Mouse (Mus musculus): ENCODE data around the gene Cdc20b.

Gene Cdc20b

DNA sequence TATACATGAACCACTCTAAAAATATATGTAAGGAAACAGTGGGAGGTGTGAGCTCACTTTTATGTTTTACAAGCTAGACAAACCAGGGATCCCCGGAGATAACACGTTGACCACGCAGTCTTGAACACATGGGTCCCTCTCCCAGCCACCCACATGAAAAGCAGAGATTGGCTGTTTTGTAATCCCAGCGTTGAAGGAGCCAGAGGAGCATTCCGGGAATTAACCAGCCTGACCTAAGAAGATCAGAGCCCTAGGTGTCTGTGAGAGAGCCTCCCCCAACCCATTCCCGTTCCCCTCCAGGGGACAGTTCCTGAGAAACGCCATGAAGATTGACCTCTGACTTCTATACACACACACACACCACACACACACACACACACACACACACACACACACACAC lies 3.6 kb upstream of the Cdc20b start:
- no peak for DNase-seq (ENCODE audit: low spot score in 2 of 2)

DNA sequence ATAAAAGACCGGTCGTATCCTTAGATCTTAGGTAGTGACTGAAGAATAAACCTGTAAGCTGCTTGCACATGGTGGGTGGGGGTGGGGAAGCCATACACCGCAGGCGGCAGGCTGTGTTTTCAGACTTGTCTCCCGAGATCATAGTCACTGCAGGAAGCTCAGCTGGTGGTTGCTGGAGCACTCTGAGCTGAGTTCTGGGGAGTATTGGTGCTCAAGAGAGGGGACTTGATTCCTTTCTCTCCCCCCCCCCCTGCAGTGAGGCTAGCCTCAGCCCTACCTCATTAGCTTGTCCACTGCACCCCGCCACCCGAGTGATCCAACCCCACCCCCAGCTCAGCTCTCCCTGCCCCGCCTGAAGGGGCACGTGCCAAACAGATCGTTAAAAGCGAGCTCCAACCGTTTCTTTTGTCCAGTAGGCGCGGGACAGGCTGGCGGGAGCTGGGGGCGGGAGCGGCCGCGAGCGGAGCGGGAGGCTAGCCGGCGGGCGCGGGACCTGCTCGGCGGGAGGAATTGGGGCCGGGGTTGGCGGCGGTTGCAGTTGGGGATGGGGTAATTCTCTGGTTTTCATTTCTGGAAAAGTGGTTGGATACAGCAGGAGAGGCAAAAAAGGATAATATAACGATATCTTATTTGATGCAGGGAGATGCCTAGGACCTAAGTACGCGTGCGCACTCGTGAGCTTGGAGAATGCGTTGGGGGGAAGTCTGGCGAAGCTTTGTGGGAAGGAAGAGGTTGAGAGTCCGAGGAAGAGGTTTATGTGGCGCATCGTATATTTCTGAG lies 2.9 kb upstream of the Cdc20b start:
- DNase-seq (ENCODE audit: low spot score in 2 of 2): no peak

DNA sequence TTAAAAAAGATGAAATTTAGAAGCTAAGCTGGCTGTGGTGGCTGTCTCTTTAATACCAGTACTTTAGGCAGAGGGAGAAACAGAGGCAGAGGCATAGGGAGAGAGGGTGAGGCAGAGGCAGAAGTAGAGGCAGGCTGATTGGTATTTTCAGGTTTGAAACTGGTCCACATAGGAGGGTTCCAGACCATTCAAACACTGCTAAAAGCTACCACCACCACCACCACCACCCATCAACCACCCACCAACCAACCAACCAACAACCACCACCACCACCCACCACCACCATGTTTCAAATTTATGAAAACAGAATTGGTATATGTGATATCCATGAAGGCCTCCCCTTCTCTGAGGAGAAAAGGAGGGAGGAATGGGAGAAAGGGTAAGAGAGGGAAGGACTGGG lies 2.1 kb upstream of the Cdc20b start:
- DNase-seq (ENCODE audit: low spot score in 2 of 2): no peak

DNA sequence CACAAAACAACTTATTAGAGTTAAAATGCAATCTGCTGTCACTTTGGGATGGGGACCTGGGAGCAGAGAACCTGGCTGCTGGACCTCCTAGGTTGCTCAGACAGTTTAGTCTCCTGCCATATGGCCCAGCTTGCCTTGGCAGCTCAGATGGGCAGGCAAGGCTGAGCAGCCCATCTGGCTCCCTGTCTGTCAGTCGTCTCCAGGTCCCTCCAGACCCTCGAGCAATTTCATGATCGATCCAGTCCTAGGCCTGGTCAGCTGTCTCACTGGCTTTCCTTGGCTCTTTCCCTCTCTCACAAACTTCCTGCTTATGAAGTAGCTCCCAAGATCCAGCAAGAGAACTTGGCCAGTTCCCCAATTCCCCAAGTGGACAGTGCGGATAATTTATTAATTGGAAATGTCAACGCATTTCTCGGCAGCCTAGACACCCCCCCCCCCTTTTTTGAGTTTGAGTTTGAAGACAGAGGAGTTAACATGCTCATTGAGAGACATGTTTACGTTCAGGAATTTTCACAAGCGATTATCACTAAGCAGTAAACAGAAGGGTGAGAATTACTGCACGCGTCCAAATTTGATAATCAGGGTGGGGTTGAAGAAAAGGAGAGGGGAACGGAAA lies 532 bp upstream of the Cdc20b start:
- DNase-seq (ENCODE audit: low spot score in 2 of 2): no peak

DNA sequence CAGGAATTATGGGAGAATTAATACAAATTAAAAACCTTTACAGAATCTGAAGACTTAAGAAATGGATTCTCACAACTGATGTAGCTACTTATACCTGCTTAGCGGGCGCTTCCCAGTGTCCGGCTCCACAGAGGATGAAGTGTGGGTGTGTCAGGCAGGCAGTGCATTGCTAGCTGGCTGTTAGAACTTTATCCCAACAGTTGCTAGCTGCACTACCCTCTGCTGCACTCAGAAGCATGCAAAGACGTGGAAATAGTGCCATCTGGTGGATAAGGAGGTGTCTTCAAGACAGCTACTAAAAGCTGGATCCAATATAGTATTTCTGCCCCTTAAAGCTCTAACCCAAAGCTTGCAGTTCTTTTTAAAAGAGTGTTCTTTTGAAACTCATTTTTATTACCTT lies 941 bp downstream of the Cdc20b start:
- peak; percentile 71 to 73 for DNase-seq (ENCODE audit: low spot score in 2 of 2)

DNA sequence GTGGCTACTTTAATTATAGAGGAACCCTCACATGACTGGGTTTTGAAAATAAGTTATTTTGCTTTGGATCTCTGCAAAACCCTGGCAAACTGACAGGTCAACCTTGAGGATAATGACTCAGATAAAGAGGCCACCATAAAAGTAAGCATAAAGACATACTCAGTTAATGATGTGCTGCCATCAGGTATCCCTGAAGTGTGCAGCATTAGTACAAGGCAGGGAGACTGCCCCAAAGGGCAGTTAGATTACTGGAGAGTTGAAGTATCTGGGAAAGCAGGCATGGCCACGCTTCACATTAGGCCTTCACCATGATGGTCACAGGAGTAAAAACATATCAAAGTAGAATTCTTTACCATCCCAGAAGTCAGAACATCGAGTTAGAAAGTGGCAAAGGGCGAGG lies 10.0 kb downstream of the Cdc20b start:
- DNase-seq (ENCODE audit: low spot score in 2 of 2): no peak

DNA sequence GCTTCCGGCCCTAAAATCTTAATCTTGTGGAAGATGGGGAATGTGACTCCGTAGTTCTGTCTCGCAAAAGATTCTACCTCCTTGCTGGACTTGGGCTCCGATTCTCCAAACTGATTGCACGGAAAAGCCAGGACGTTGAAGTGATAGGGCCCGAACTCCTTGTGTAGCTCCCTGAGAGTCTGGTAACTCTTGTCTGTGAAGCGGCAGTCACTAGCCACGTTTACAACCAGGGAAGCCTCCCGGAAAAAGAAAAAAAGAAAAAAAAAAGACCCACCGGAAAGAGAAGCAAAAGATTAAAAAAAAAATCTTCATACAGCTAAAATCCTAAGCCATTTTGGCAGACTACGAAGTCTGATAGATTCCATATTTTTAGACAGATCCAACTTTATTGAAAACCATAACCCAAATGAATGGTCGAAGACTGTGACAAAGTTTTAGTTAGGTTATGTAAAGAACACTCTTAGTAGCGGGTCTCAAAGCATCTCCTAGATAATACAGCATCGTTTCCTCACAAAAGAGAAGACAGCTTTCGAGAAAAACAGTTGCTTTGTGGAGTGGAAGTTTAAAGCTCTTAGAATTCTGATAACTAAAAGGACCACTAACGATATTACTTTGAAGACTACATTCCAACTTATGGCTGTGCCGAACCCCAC lies 10.7 kb downstream of the Cdc20b start:
- DNase-seq (ENCODE audit: low spot score in 2 of 2): no peak

DNA sequence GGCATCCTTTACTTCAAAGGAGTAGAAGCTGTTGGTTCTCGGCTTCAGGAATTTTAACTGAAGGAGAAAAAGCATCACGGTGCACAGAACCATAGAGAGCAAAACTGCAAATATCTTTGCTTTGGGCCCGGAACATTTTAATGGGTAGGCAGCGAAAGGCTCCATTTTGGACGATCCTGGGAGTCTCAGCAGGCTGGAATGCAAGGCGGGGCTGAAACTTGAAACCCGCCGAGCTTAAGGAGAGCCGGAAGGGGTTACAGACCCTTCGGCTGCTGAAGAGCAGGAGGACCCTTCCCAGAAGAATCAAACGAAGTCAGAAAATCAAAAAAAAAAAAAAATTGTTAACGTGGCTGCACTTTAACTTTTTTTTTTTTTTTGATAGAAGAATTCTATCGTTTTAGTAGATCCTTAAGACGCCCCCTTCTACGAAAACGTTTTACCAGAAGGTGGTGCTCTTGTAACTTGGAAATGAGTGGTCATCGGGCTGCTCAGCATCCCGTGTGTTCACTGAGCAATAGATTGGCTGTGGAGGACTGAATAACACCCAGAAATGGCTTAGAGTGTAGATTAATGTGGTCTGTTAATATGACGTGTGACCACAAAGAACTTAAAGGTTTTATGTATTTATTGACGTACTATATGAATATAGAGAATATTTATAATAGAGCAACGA lies 11.4 kb downstream of the Cdc20b start, which contains the start of gene Gpx8:
Gpx8 (minus strand) TSS at position 200 of the 673 bp plus-strand sequence.
- peak; percentile 33 to 61 for DNase-seq (ENCODE audit: low spot score in 2 of 2)

DNA sequence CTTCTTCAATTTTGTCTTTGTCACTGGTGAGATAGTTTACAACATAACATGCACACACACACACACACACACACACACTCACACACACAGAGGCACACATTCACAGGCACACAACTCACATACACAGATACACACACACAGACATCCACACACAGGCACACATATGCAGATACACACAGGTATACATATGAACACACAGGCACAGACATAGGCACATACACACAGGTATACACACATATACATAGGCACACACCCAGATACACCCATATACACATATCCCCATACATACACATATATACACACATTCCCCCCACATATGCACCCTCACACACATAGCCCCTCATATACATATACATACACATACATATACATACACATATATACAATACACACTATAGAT lies 12.1 kb downstream of the Cdc20b start:
- no peak for DNase-seq (ENCODE audit: low spot score in 2 of 2)

DNA sequence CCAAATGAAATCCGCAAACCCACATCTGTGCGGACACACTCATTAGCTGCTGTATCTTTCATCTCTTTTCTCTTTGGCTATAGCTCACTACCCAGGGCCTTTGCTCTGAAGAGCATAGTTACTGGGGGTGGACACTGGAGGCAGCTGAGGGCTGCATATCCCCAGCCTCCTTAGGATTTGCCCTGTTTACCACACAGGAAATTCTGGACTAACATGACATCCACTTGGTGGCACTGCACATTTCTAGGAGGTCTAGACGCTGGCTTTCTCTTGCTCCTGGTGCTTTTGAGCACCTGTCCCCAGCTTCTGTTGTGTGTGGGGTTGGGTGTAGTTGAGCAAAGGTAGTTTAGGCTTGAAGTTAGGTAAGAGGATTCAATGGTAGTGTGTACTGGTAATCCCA lies 12.7 kb downstream of the Cdc20b start:
- no peak for DNase-seq (ENCODE audit: low spot score in 2 of 2)

DNA sequence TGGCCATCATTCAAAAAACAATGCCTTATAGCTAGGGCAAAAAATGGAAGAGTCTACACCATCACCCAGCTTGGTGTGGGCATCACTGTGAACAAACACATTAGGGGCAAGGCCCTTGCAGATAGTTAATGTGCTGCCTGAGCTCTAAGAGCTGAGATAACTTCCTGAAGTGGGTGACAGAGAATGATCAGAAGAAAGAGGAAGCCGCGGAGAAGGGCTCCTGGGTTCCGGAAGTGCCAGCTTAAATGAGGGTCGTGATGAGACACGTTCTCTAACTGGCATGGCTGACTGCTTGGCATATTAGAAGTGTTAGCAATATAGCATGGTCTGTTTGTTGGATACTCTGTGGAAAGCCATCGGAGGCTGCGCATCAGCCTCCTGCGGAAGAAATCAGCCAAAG lies 19.3 kb downstream of the Cdc20b start:
- DNase-seq (ENCODE audit: low spot score in 2 of 2): no peak

DNA sequence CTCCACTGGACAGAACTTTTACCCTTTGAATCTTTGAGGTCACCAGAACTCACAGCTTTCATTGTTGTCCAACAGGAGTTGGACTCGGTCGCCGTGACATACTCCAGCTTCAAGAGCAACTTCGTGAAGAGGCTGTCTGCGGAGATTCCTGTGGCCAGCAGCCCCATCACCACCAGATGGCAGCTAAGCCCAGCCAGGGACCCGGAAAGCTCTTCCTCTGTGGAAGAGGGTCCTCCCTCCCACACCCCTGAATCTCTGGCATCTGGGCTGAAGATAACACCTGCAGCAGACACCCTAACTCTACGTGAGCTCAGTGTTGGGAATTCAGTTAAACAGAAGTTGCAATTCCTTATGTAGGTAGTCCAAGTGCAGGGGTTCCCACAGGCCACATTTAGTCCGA lies 20.9 kb downstream of the Cdc20b start:
- no peak for DNase-seq (ENCODE audit: low spot score in 2 of 2)

DNA sequence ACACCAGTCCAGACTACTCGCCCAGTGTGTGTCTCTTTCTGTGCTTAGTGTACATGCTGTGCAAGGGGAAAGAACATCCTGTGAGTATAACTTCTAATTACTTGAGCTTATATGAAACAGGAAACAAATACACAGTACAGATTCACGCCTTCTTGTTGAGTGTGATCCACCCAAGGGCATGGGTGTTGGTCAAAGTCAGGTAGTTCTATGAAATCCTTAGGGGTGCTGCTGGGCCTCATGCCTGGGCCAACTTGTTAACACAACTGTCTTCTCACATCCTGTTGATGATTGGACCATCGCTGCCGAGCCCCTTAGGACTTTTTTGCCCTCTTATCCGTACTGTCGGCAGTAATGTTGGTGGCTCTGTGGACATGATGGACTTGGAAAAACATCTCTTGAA lies 26.8 kb downstream of the Cdc20b start:
- DNase-seq (ENCODE audit: low spot score in 2 of 2): peak; percentile 54 to 76

DNA sequence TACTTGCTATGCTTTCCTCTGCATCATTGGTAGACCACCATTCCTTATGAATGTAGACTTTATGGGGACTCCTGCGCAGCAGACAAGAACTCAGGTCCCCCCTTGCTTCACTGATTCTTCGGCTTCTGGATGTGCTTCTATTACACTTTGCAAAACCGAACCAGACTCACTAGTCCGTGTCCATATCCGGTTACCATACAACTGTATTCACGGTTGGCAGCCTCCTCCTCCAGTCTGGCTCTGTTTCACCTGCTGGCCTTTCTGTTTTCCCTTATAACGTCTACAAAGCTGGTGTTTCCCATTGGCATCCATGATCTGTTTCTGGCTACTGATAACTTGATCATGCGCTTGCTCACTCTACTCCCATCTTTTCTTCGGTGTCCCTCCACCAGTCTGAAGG lies 29.6 kb downstream of the Cdc20b start:
- DNase-seq (ENCODE audit: low spot score in 2 of 2): no peak

DNA sequence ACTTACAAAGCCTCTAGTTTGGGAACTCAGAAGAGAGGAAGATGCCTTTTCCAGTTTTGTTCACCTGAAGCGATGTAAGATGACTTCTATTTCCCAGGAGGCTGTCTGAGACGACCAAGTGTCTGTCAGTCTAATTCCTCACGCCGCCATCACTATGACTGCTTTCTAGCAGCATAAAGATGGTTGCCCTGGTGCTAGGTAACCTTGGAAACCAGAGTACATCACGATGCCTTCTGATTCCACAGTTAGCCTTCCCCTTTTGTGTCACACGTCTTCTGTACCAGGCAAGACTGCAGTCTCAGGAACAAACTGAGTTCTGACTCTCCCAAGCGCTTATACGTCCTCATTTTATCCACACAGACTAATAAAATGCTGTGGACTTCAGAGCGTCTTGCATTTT lies 44.1 kb downstream of the Cdc20b start:
- no peak for DNase-seq (ENCODE audit: low spot score in 2 of 2)

DNA sequence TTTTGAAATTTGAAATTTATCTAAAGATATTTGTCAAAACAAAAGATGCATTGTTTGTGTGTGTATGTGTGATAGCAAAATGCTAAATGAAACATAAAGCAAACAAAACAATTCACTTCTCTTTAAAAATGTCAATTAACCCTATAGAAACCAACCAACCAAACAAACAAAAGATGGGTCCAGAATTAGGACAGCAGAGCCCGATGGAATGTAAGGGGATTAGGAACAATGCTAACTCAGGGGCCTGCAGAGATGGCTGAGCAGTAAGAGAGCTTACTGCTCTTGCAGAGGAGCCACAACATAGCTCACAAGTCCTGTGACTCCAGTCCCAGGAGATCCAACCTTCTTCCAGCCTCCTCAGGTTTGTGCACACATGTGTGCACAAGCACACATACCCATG lies 47.2 kb downstream of the Cdc20b start:
- no peak for DNase-seq (ENCODE audit: low spot score in 2 of 2)

DNA sequence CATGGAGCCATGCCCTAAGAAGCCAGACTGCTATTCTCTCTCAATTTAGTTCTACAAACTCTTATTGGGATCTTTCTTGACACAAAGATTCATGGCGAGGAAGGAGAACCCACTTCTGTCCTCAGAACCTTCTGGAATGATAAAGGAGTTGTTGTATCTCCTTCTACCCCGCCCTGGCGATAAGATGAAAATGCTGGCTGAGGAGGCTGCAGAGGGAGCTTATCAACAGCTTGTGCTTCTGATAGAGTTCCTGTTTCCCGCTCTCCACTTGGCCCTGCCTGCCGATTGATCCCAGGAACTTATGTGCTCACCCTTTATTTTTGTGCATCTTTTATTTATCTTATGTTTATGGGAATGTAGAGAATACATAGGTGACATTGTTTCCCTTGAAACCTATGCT lies 49.8 kb downstream of the Cdc20b start:
- DNase-seq (ENCODE audit: low spot score in 2 of 2): no peak

DNA sequence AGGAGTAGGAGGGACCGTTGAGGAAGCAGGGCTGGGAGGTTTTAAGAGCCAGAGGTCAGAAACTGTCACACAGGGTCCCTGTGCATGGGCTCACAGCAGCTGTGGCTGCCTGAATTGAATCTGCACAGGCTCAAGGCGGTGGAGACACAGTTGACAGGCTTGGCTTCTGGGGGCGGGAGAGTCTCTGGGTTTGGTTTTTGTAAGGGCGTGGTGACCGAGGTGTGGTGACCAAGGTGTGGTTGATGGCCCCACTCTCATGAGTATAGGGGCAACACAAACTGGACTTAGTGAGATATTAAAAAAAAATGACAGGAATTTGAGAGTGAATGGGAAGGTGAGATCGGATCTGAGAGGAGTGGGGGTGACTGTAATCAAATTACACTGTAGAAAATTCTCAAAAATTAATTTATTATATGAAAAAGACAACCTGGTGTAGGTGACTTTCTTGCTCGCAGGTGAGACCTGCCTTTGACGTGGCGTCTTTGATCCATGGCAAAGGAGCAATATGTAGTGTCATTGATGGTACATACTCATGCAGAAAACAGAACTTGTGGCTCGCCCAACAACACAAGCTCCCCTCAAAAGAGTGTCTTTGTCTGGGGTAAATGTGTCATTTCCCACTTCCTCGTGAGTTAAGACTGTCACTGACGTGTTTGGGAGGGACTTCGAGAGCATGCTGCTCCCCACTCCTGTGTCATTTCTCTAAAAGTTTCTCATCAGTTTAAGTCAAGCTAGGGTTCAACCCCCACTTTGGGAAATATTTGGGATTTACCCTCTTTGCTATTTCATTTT lies 52.5 kb downstream of the Cdc20b start:
- peak; percentile 56 to 79 for DNase-seq (ENCODE audit: low spot score in 2 of 2)

DNA sequence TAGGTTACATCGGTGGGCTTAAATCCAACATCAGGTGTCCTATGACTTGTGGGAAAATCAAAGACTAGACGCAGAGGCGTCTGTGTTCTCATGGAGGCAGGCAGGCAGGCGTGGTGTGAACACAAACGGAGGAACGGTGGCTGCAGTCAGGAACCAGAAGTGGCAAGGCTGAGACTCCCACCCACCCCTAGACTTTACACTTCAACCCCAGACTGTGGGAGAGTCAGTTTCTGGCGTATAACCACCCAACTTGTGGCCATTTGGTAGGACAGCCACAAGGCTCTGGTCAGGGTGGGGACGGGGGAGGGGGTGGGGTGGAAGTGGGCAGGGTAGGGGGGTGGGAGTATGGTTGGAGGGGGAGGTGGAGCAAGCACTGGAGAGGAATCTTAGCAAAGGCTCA lies 55.6 kb downstream of the Cdc20b start:
- DNase-seq (ENCODE audit: low spot score in 2 of 2): peak; percentile 54 to 75

DNA sequence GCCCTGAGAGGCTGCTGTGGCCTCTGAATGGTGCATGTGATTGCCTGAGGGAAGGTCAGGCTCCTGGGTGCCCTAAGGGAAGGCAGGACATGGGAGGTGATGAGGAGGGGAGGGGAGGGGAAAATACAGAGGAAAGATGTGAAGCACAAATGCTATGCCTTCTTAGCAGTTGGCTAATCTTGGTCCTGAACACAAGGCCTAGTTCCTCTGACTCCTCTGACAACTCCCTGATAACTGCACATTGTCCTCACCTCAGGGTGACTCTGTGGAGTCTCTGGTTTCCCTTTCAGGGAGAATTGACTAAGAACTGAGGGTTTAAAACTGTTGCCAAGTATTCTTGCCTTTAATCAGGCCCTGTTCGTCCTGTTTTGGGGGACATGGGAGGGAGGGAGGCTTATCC lies 59.7 kb downstream of the Cdc20b start:
- no peak for DNase-seq (ENCODE audit: low spot score in 2 of 2)

DNA sequence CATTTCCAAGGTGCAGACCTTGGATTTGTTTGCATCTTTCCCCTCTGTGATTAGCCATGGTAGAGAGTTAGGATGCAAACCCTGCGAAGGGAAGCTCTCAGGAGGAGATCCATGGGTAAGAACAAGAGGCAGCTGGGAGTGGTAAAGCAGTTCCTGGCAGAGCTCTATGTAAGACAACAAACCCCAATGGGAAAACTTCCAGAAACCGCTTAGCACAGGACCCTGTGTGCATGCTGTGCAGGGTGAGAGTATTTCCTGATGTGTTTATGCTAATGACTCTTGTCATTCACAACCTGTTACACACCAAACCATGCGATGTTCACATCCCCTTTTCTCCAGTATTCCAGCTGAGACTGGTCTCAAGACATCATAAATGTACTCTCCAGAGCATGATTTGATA lies 62.1 kb downstream of the Cdc20b start:
- no peak for DNase-seq (ENCODE audit: low spot score in 2 of 2)

DNA sequence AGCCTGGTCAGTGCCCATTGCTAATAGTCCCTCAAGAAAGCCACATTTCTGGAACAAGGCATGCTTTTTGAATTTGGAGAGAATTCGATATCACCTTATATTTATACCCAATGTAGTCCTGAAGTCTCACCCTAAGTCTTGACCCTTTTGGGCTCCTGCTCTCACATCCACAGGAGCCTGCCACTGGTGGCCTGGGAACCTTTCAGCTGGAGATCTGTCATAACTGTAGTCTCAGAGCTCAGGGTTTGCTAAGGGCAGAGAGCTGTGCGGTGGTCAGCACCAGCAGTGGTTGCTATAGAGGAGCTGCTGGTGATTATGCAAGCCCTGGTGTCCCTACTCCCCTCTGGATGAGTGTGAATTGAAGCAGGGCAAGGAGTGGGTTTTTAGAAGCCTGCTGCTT lies 63.5 kb downstream of the Cdc20b start:
- DNase-seq (ENCODE audit: low spot score in 2 of 2): no peak
